Mouse (Mus musculus) neutrophil, adult 65 days (primary cell): Measurements from ENCODE around the gene Mpped1. TPM values are rescaled to one million over a fixed set of nuclear protein-coding genes. Genes with fewer than 3 reads are reported as not detected.

Source experiments
- total RNA-seq: library from RNA; stranded (reverse); gene quantifications from 2 replicates; pipeline ENCODE4 v1.2.4, GENCODE M21; 2023

Gene Mpped1
- not detected in 2 replicates for total RNA-seq

DNA sequence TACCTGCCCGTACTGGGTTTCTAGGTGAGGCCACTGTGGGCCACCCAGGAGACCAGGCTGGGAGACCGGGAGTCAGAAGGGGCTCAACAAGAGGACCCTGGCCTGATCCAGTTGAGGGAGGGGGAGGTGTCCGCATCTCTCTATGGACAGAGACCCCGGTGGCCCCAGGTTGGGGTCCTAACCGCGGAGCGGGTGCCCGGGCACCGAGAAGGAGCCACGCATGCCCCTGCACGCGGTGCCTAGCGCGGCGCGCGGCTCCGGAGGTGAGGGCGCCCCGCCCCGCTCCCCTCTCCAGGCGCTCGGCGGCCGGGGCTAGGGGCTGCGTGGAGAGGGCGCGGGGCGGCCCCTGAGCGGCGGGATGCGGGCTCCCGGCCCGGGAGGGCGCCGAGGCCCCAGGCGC lies at the start of gene Mpped1:
Gene Mpped1 (plus strand): TSS at position 81 of the 400 bp plus-strand sequence.

Other genes starting within 250 kb of the Mpped1 start
- 237 and 255 TPM in 2 replicates for gene Tspo, start 215.9 kb upstream of the Mpped1 start, total RNA-seq
- 4.3 TPM in 2 replicates for gene Mcat, start 215.7 kb upstream of the Mpped1 start, total RNA-seq
- 3.6 and 4.2 TPM in 2 replicates for gene Ttll12, start 184.3 kb upstream of the Mpped1 start, total RNA-seq
- not detected in 2 replicates for gene Scube1, start 54.4 kb upstream of the Mpped1 start, total RNA-seq